Mouse (Mus musculus) ES-E14 (cell line): ENCODE measurements around the gene Zfp446. TPM values are rescaled to one million over a fixed set of nuclear protein-coding genes. Genes with fewer than 3 reads are reported as not detected.
A peak's percentile ranks its signal among the peaks of the same experiment; 100 is the strongest.

ENCODE experiments used
- DNase-seq: peaks from one replicate; pipeline ENCODE4 v3.0.0-alpha.2; 2013; ENCODE audit warnings: low read depth, low spot score
- H3K27ac ChIP-seq: 2 replicates; pipeline ENCODE4 v1.5.1; 2012; ENCODE audit warnings: low read depth, mild to moderate bottlenecking, low read length, moderate library complexity, mixed read lengths; ENCODE audit not compliant: poor library complexity, insufficient read depth, severe bottlenecking
- H3K36me3 ChIP-seq: 2 replicates; pipeline ENCODE4 v1.6.1; 2012; ENCODE audit warnings: mild to moderate bottlenecking, low read length, moderate library complexity, mixed read lengths; ENCODE audit not compliant: control insufficient read depth, poor library complexity, insufficient read depth, severe bottlenecking
- H3K4me1 ChIP-seq, 2 experiments: fragments of 150-350 bp in 1 of 2; sonication (generic) in 1 of 2; 2 replicates each; pipeline ENCODE4 v1.6.1; 2012; ENCODE audit warnings: low read length in 2 of 2, mild to moderate bottlenecking in 1 of 2, mixed read lengths in 1 of 2; ENCODE audit not compliant: control insufficient read depth in 2 of 2, insufficient read depth in 2 of 2, poor library complexity in 1 of 2
- H3K4me3 ChIP-seq, 2 experiments: fragments of 150-350 bp in 1 of 2; sonication (generic) in 1 of 2; 2 replicates each; pipeline ENCODE4 v1.5.1; 2012; ENCODE audit warnings: low read length in 2 of 2, low read depth in 1 of 2, mild to moderate bottlenecking in 1 of 2, mixed read lengths in 1 of 2; ENCODE audit not compliant: insufficient read depth in 1 of 2, poor library complexity in 1 of 2, severe bottlenecking in 1 of 2
- H3K9ac ChIP-seq: 2 replicates; pipeline ENCODE4 v1.6.1; 2012; ENCODE audit warnings: low read depth, mild to moderate bottlenecking, low read length, mixed read lengths; ENCODE audit not compliant: poor library complexity, insufficient read depth, severe bottlenecking
- H3K9me3 ChIP-seq: fragments of 150-350 bp; sonication (generic); 2 replicates; pipeline ENCODE4 v1.6.1; 2012; ENCODE audit warnings: low read depth, mild to moderate bottlenecking, low read length; ENCODE audit not compliant: control insufficient read depth, insufficient read depth
- CHD2 ChIP-seq: IDR thresholded peaks from 2 replicates; pipeline ENCODE4 v1.6.1; 2014; ENCODE audit warnings: mild to moderate bottlenecking, low read depth, low read length, inconsistent platforms
- HCFC1 ChIP-seq: IDR thresholded peaks from 2 replicates; pipeline ENCODE4 v1.6.1; 2012; ENCODE audit warnings: low read length, inconsistent platforms, borderline replicate concordance; ENCODE audit not compliant: insufficient read depth
- MAFK ChIP-seq: IDR thresholded peaks from 2 replicates; pipeline ENCODE4 v1.6.1; 2014; ENCODE audit warnings: mild to moderate bottlenecking, low read depth, low read length, inconsistent platforms; ENCODE audit not compliant: insufficient read depth
- ZC3H11A ChIP-seq: IDR thresholded peaks from 2 replicates; pipeline ENCODE4 v1.6.1; 2012; ENCODE audit warnings: low read depth, mild to moderate bottlenecking, inconsistent platforms, low read length, borderline replicate concordance
- ZNF384 ChIP-seq: IDR thresholded peaks from 2 replicates; pipeline ENCODE4 v1.6.1; 2012; ENCODE audit warnings: low read depth, low read length, inconsistent platforms
- in situ Hi-C, 2 experiments: fragments of 600-800 bp; cut with MboI; formaldehyde crosslinking; loops; one replicate each; pipeline ENCODE4 v1.15.1; 2025; ENCODE audit warnings: low sequenced_read_pairs in 2 of 2, inconsistent platforms in 1 of 2; ENCODE audit not compliant: unreplicated experiment in 2 of 2
- total RNA-seq: library from RNA; depleted of rRNA; stranded (reverse); fragments of 300-350 nt; gene quantifications from 2 replicates; pipeline ENCODE4 v1.2.3, GENCODE M21; 2012

Gene Zfp446
- total RNA-seq, 1 experiment = 6.4 TPM

DNA sequence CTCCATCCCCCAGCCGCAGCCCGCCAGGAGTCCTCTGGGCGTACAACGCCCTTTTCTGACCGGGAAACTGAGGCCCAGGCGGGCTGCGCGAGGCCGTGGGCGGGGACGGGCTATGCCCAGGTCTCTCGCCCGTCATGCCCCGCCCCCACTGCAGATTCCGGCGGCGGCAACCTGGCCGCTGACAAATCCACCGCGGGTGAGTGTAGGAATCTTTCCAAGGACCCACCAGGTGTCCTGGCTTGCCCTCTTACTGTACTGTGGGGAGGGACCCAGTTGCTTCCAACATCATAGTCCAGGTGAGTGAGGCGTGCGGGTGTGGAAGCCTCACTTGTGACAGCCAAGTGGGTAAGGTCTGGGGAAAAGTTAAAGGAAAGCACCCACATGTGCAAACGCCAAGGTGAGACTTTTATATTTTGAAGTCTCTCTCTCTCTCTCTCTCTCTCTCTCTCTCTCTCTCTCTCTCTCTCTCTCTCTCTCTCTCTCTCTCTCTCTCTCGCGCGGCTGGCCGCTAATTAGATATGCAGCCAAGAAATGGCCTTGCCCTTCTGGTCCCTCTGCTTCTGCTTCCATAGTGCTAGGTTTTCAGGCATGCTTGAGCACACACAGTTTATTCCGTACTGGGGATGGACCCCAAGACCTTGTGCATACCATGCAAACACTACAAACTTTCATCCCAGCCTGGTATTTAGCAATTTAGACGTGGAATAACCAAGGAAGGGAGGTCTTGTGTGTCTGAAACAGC is 11.4 kb upstream of the Zfp446 start:
- TF ChIP-seq CHD2 = no peak
- TF ChIP-seq HCFC1 = no peak
- no peak for TF ChIP-seq ZC3H11A
- TF ChIP-seq ZNF384 = no peak
- TF ChIP-seq MAFK = no peak
- in situ Hi-C loops = no loop called here
- no peak for DNase-seq
- no peaks in the 10 kb centered on the region for H3K9me3 ChIP-seq
- H3K4me1 ChIP-seq = peaks cover 3 to 5% of the 10 kb centered on the region in 2 experiments; a peak in 2 of 4 replicates
- H3K36me3 ChIP-seq = 0 out of 2 replicates have a peak, but pooled peaks cover 4% of the 10 kb centered on the region
- peak overlapping the region; percentile 76 for H3K9ac ChIP-seq
- H3K27ac ChIP-seq = peak overlapping the region; percentile 63; the same call in 1 of the 2 replicates
- peak overlapping the region; percentile 82 to 87 for H3K4me3 ChIP-seq

- TF ChIP-seq MAFK = no peak
- TF ChIP-seq ZNF384 = no peak
- TF ChIP-seq CHD2 = no peak
- TF ChIP-seq HCFC1 = no peak
- TF ChIP-seq ZC3H11A = no peak
- Histone ChIP-seq H3K36me3 (0 out of 2 replicates have a peak, but pooled peaks cover 4% of the 10 kb centered on the region), H3K9me3 (no peaks in the 10 kb centered on the region), H3K9ac (peak overlapping the region; percentile 55), H3K27ac (no peak overlapping the region), H3K4me1 (peaks cover 0 to 2% of the 10 kb centered on the region in 2 experiments; a peak in 1 of 4 replicates), H3K4me3 (peak overlapping the region; percentile 54 to 64)
- DNase-seq = no peak
- in situ Hi-C loops = no loop called here
Measured at GRCm38 (mm10) chr7:12970906-12971305, 6.7 kb upstream of the Zfp446 start.

DNA sequence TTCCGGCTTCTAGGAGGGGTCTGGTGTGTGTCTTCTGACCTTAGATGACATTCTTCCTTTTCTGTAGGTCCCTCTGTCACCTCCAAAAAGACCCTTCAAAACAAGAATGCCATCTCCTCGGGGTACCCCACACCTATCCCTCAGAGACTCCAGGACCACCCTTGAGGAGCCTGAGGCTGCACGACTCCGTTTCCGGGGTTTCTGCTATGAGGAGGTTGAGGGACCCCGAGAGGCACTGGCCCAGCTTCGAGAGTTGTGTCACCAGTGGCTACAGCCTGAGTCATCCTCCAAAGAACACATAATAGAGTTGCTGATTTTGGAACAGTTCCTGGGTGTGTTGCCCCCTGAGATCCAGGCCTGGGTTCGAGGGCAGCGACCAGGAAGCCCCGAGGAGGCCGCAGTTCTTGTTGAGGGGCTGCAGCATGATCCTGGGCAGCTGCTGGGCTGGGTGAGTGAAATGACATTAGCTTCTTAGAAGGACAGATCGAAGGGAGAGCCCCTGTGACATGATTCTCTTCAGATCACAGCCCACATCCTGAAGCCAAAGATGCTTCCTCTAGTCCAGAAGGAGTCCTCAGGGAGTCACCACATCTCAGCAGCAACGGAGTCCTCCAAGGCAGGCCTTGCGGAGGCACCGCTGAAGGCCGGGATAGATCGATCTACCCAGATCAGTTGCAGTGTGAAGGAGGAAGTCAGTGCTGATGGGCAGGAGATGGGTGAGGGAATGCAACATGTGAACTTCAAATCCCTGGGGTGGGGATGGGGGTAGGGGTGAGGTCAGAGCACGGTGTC is 1.5 kb downstream of the Zfp446 start:
- in situ Hi-C loops = no loop called here
- Histone ChIP-seq H3K27ac (no peak overlapping the region), H3K36me3 (peaks cover 7% of the 10 kb centered on the region), H3K4me1 (peaks cover 2 to 11% of the 10 kb centered on the region in 2 experiments; a peak in 2 of 4 replicates), H3K9ac (peak overlapping the region; percentile 19; the same call in 1 of the 2 replicates), H3K4me3 (peak overlapping the region in 1 of 2 experiments; percentile 99; a peak in 1 of 4 replicates), H3K9me3 (no peaks in the 10 kb centered on the region)
- TF ChIP-seq ZC3H11A = no peak
- TF ChIP-seq MAFK = no peak
- TF ChIP-seq ZNF384 = no peak
- no peak for TF ChIP-seq CHD2
- TF ChIP-seq HCFC1 = no peak
- no peak for DNase-seq

GRCm38 (mm10) chr7:12979776-12980175 is 2.1 kb downstream of the Zfp446 start:
- peaks cover 7% of the 10 kb centered on the region for H3K36me3 ChIP-seq
- no peaks in the 10 kb centered on the region for H3K9me3 ChIP-seq
- peaks cover 2 to 11% of the 10 kb centered on the region in 2 experiments; a peak in 2 of 4 replicates for H3K4me1 ChIP-seq
- H3K27ac ChIP-seq = no peak overlapping the region
- in situ Hi-C loops = no loop called here
- TF ChIP-seq CHD2 (no peak), HCFC1 (no peak), MAFK (no peak), ZNF384 (no peak), ZC3H11A (no peak)
- no peak for DNase-seq
- no peak overlapping the region for H3K4me3 ChIP-seq
- peak overlapping the region; percentile 19; the same call in 1 of the 2 replicates for H3K9ac ChIP-seq
